Mouse (Mus musculus) neural tube, embryonic 14.5 days (tissue): ENCODE measurements at regions not wholly inside any gene's neighbourhood (a gene's known extent, or its start where the extent isn't known, plus 50 kb on each side); places are given as distances from the start of the nearest gene placed in this dataset.

Source experiments
- ATAC-seq: fragments of 200-750 bp; cut with Nextera tagmentation; 2 replicates; pipeline ENCODE4 v1.8.0; 2017; ENCODE audit warnings: low read depth, mild to moderate bottlenecking, moderate TSS enrichment, moderate library complexity
- H3K27ac ChIP-seq: fragments of 300-500 bp; sonication (generic); 2 replicates; pipeline ENCODE4 v1.5.1; 2014; ENCODE audit warnings: low read depth, mild to moderate bottlenecking, control low read depth, low read length, moderate library complexity, mixed read lengths
- H3K27me3 ChIP-seq: fragments of 300-500 bp; sonication (generic); 2 replicates; pipeline ENCODE4 v1.6.1; 2014; ENCODE audit warnings: low read length; ENCODE audit not compliant: control insufficient read depth, insufficient read depth
- H3K36me3 ChIP-seq: fragments of 300-500 bp; sonication (generic); 2 replicates; pipeline ENCODE4 v1.6.1; 2014; ENCODE audit warnings: low read length, mixed read lengths; ENCODE audit not compliant: control insufficient read depth, insufficient read depth
- H3K4me1 ChIP-seq: fragments of 300-500 bp; sonication (generic); 2 replicates; pipeline ENCODE4 v1.6.1; 2014; ENCODE audit warnings: low read length; ENCODE audit not compliant: control insufficient read depth, insufficient read depth
- H3K4me2 ChIP-seq: fragments of 300-500 bp; sonication (generic); 2 replicates; pipeline ENCODE4 v1.6.1; 2014; ENCODE audit warnings: mild to moderate bottlenecking, low read depth, low read length, control low read depth
- H3K4me3 ChIP-seq: fragments of 300-500 bp; sonication (generic); 2 replicates; pipeline ENCODE4 v1.5.1; 2014; ENCODE audit warnings: low read depth, low read length, control low read depth, mixed read lengths
- H3K9ac ChIP-seq: fragments of 300-500 bp; sonication (generic); replicated peaks from 2 replicates; pipeline ENCODE4 v1.6.1; 2014; ENCODE audit warnings: low read depth, mild to moderate bottlenecking, control low read depth, low read length, mixed read lengths
- H3K9me3 ChIP-seq: fragments of 300-500 bp; sonication (generic); 2 replicates; pipeline ENCODE4 v1.6.1; 2016; ENCODE audit warnings: low read length; ENCODE audit not compliant: control insufficient read depth
- WGBS: fragments of 180-500 bp; shearing (Covaris S2); extraction: QIAGEN DNeasy Blood & Tissue Kit; methylation state at CpG from one replicate; pipeline ENCODE4 v1.1.7; 2014; 5-methylcytosine and 5-hydroxymethylcytosine counted together

GRCm38 (mm10) chr3:20892916-20893430, 526.0 kb upstream of the Agtr1b start:
- H3K4me1 ChIP-seq: no peaks in the 10 kb centered on the region
- no peak for ATAC-seq
- no peaks in the 10 kb centered on the region for H3K9me3 ChIP-seq
- 85% methylated on average over 1 of the region's 1 CpGs for WGBS
- H3K4me2 ChIP-seq: no peak overlapping the region
- no peak overlapping the region for H3K4me3 ChIP-seq
- H3K27me3 ChIP-seq: no peaks in the 10 kb centered on the region
- H3K27ac ChIP-seq: no peak overlapping the region
- H3K36me3 ChIP-seq: no peaks in the 10 kb centered on the region
- no peak overlapping the region for H3K9ac ChIP-seq

- Histone ChIP-seq H3K27ac (no peak overlapping the region), H3K36me3 (no peaks in the 10 kb centered on the region), H3K4me1 (no peaks in the 10 kb centered on the region), H3K4me2 (no peak overlapping the region), H3K4me3 (no peak overlapping the region), H3K9me3 (no peaks in the 10 kb centered on the region), H3K27me3 (no peaks in the 10 kb centered on the region), H3K9ac (no peak overlapping the region)
- 94% methylated on average over 2 of the region's 2 CpGs for WGBS
- ATAC-seq: no peak
These were observed 497.3 kb upstream of the Agtr1b start for GRCm38 (mm10) chr3:20864241-20864640.

GRCm38 (mm10) chr3:20831038-20831437, 464.1 kb upstream of the Agtr1b start:
- Histone ChIP-seq H3K27ac (no peak overlapping the region), H3K4me1 (no peaks in the 10 kb centered on the region), H3K4me2 (no peak overlapping the region), H3K4me3 (no peak overlapping the region), H3K36me3 (no peaks in the 10 kb centered on the region), H3K9me3 (no peaks in the 10 kb centered on the region), H3K27me3 (no peaks in the 10 kb centered on the region), H3K9ac (no peak overlapping the region)
- ATAC-seq: no peak
- 76% methylated on average over 4 of the region's 4 CpGs for WGBS

- ATAC-seq: no peak
These were observed 462.4 kb upstream of the Agtr1b start for GRCm38 (mm10) chr3:20829391-20829790.

GRCm38 (mm10) chr3:20828811-20829210, 461.8 kb upstream of the Agtr1b start:
- Histone ChIP-seq H3K27ac (no peak overlapping the region), H3K4me3 (no peak overlapping the region), H3K9me3 (no peaks in the 10 kb centered on the region), H3K4me2 (no peak overlapping the region), H3K27me3 (no peaks in the 10 kb centered on the region), H3K36me3 (no peaks in the 10 kb centered on the region), H3K9ac (no peak overlapping the region), H3K4me1 (no peaks in the 10 kb centered on the region)
- no peak for ATAC-seq
- WGBS: 76% methylated on average over 3 of the region's 3 CpGs

More at GRCm38 (mm10) chr3:20829391-20829790, 462.4 kb upstream of the Agtr1b start:
- no peak overlapping the region for H3K4me3 ChIP-seq
- no peak overlapping the region for H3K27ac ChIP-seq
- no peaks in the 10 kb centered on the region for H3K36me3 ChIP-seq
- H3K4me1 ChIP-seq: no peaks in the 10 kb centered on the region
- H3K27me3 ChIP-seq: no peaks in the 10 kb centered on the region
- no peaks in the 10 kb centered on the region for H3K9me3 ChIP-seq
- 78% methylated on average over 1 of the region's 1 CpGs for WGBS
- no peak overlapping the region for H3K9ac ChIP-seq
- no peak overlapping the region for H3K4me2 ChIP-seq

- 92% methylated on average over 4 of the region's 4 CpGs for WGBS
- H3K9me3 ChIP-seq: no peaks in the 10 kb centered on the region
These were observed 458.8 kb upstream of the Agtr1b start for GRCm38 (mm10) chr3:20825661-20826334.

GRCm38 (mm10) chr3:20822226-20822625, 455.2 kb upstream of the Agtr1b start:
- no peaks in the 10 kb centered on the region for H3K4me1 ChIP-seq
- WGBS: 55% methylated on average over 1 of the region's 1 CpGs
- no peaks in the 10 kb centered on the region for H3K27me3 ChIP-seq
- H3K9ac ChIP-seq: no peak overlapping the region
- no peaks in the 10 kb centered on the region for H3K9me3 ChIP-seq
- H3K4me3 ChIP-seq: no peak overlapping the region
- no peak overlapping the region for H3K4me2 ChIP-seq
- H3K36me3 ChIP-seq: no peaks in the 10 kb centered on the region
- H3K27ac ChIP-seq: no peak overlapping the region
- ATAC-seq: no peak

More at GRCm38 (mm10) chr3:20825661-20826334, 458.8 kb upstream of the Agtr1b start:
- no peaks in the 10 kb centered on the region for H3K27me3 ChIP-seq
- no peaks in the 10 kb centered on the region for H3K4me1 ChIP-seq
- H3K36me3 ChIP-seq: no peaks in the 10 kb centered on the region
- H3K4me3 ChIP-seq: no peak overlapping the region
- no peak overlapping the region for H3K9ac ChIP-seq
- no peak overlapping the region for H3K4me2 ChIP-seq
- no peak overlapping the region for H3K27ac ChIP-seq
- ATAC-seq: no peak

- no peak for ATAC-seq
- WGBS: 90% methylated on average over 4 of the region's 4 CpGs
- H3K4me2 ChIP-seq: no peak overlapping the region
These were observed 454.7 kb upstream of the Agtr1b start for GRCm38 (mm10) chr3:20821712-20822111.

GRCm38 (mm10) chr3:20820047-20820446, 453.1 kb upstream of the Agtr1b start:
- H3K9ac ChIP-seq: no peak overlapping the region
- H3K4me2 ChIP-seq: no peak overlapping the region
- no peaks in the 10 kb centered on the region for H3K27me3 ChIP-seq
- H3K9me3 ChIP-seq: no peaks in the 10 kb centered on the region
- no peaks in the 10 kb centered on the region for H3K36me3 ChIP-seq
- H3K27ac ChIP-seq: no peak overlapping the region
- H3K4me1 ChIP-seq: no peaks in the 10 kb centered on the region
- H3K4me3 ChIP-seq: no peak overlapping the region
- WGBS: 92% methylated on average over 3 of the region's 3 CpGs
- ATAC-seq: no peak

More at GRCm38 (mm10) chr3:20821712-20822111, 454.7 kb upstream of the Agtr1b start:
- Histone ChIP-seq H3K4me1 (no peaks in the 10 kb centered on the region), H3K27me3 (no peaks in the 10 kb centered on the region), H3K27ac (no peak overlapping the region), H3K36me3 (no peaks in the 10 kb centered on the region), H3K9me3 (no peaks in the 10 kb centered on the region), H3K4me3 (no peak overlapping the region), H3K9ac (no peak overlapping the region)
